Mouse (Mus musculus): ENCODE results near the gene Nepro.

- TF ChIP-seq CTCF (IDR thresholded peaks at IDR 0.05; ENCODE audit: low read depth, low read length) (no peak), EP300 (IDR thresholded peaks at IDR 0.05; ENCODE audit: insufficient read depth, low read depth, low read length) (no peak), POLR2A (IDR thresholded peaks at IDR 0.05; ENCODE audit: insufficient read depth, low read length) (no peak)
These were observed 36.9 kb upstream of the Nepro start for GRCm38 (mm10) chr16:44686991-44687718.
